Mouse (Mus musculus): ENCODE results near the gene Cdr2l. TPM values are rescaled to one million over a fixed set of nuclear protein-coding genes. Genes with fewer than 3 reads are reported as not detected.

The Cdr2l gene
- 0.15 and 0.64 TPM in 2 replicates for polyA plus RNA-seq (2012; ENCODE audit: insufficient read depth, insufficient read length, missing spikeins)

GRCm38 (mm10) chr11:115381743-115382539, at the start of gene Cdr2l:
Cdr2l (plus strand) TSS chr11:115381916.
- H3K27ac ChIP-seq (ENCODE audit: insufficient read depth, low read depth, low read length): no peak within 1 kb of the TSS
- TF ChIP-seq POLR2A (IDR thresholded peaks at IDR 0.05; ENCODE audit: borderline replicate concordance, low read depth, low read length): no peak
- no peak for TF ChIP-seq CTCF (IDR thresholded peaks at IDR 0.05; ENCODE audit: low read depth, low read length)
- peaks cover 2% of the 10 kb centered on the region; the same call in 1 of the 2 replicates for H3K4me1 ChIP-seq (ENCODE audit: control insufficient read depth, insufficient read depth, low read length)
- H3K4me3 ChIP-seq (ENCODE audit: insufficient read depth, low read length): peak within 1 kb of the TSS; percentile 49

- H3K27ac ChIP-seq (ENCODE audit: insufficient read depth, low read depth, low read length): no peak within 1 kb of the TSS
- H3K4me1 ChIP-seq (ENCODE audit: control insufficient read depth, insufficient read depth, low read length): no peaks in the 10 kb centered on the region
- no peak within 1 kb of the TSS for H3K4me3 ChIP-seq (ENCODE audit: insufficient read depth, low read length)
- TF ChIP-seq POLR2A (IDR thresholded peaks at IDR 0.05; ENCODE audit: borderline replicate concordance, low read depth, low read length) (no peak), CTCF (IDR thresholded peaks at IDR 0.05; ENCODE audit: low read depth, low read length) (no peak)
Observed at GRCm38 (mm10) chr11:115334531-115334930, 47.2 kb upstream of the Cdr2l start, which contains the start of gene Otop3. Otop3 (plus strand) TSS chr11:115334731.

GRCm38 (mm10) chr11:115335223-115335622, 46.5 kb upstream of the Cdr2l start:
- H3K4me1 ChIP-seq (ENCODE audit: control insufficient read depth, insufficient read depth, low read length): no peaks in the 10 kb centered on the region

GRCm38 (mm10) chr11:115336115-115336514, 45.6 kb upstream of the Cdr2l start:
- Histone ChIP-seq H3K4me1 (ENCODE audit: control insufficient read depth, insufficient read depth, low read length) (no peaks in the 10 kb centered on the region), H3K4me3 (ENCODE audit: insufficient read depth, low read length) (no peak overlapping the region), H3K27ac (ENCODE audit: insufficient read depth, low read depth, low read length) (no peak overlapping the region)
- TF ChIP-seq CTCF (IDR thresholded peaks at IDR 0.05; ENCODE audit: low read depth, low read length) (no peak), POLR2A (IDR thresholded peaks at IDR 0.05; ENCODE audit: borderline replicate concordance, low read depth, low read length) (no peak)

More at GRCm38 (mm10) chr11:115335223-115335622, 46.5 kb upstream of the Cdr2l start:
- TF ChIP-seq CTCF (IDR thresholded peaks at IDR 0.05; ENCODE audit: low read depth, low read length) (no peak), POLR2A (IDR thresholded peaks at IDR 0.05; ENCODE audit: borderline replicate concordance, low read depth, low read length) (no peak)
- Histone ChIP-seq H3K4me3 (ENCODE audit: insufficient read depth, low read length) (no peak overlapping the region), H3K27ac (ENCODE audit: insufficient read depth, low read depth, low read length) (no peak overlapping the region)

GRCm38 (mm10) chr11:115337350-115337749, 44.4 kb upstream of the Cdr2l start:
- H3K27ac ChIP-seq (ENCODE audit: insufficient read depth, low read depth, low read length): no peak overlapping the region
- TF ChIP-seq CTCF (IDR thresholded peaks at IDR 0.05; ENCODE audit: low read depth, low read length): no peak
- TF ChIP-seq POLR2A (IDR thresholded peaks at IDR 0.05; ENCODE audit: borderline replicate concordance, low read depth, low read length): no peak
- H3K4me3 ChIP-seq (ENCODE audit: insufficient read depth, low read length): no peak overlapping the region
- H3K4me1 ChIP-seq (ENCODE audit: control insufficient read depth, insufficient read depth, low read length): no peaks in the 10 kb centered on the region

GRCm38 (mm10) chr11:115337826-115338225, 43.9 kb upstream of the Cdr2l start:
- Histone ChIP-seq H3K4me3 (ENCODE audit: insufficient read depth, low read length) (no peak overlapping the region), H3K27ac (ENCODE audit: insufficient read depth, low read depth, low read length) (no peak overlapping the region), H3K4me1 (ENCODE audit: control insufficient read depth, insufficient read depth, low read length) (no peaks in the 10 kb centered on the region)
- TF ChIP-seq CTCF (IDR thresholded peaks at IDR 0.05; ENCODE audit: low read depth, low read length) (no peak), POLR2A (IDR thresholded peaks at IDR 0.05; ENCODE audit: borderline replicate concordance, low read depth, low read length) (no peak)

GRCm38 (mm10) chr11:115341246-115341645, 40.5 kb upstream of the Cdr2l start:
- Histone ChIP-seq H3K27ac (ENCODE audit: insufficient read depth, low read depth, low read length) (no peak overlapping the region), H3K4me3 (ENCODE audit: insufficient read depth, low read length) (no peak overlapping the region), H3K4me1 (ENCODE audit: control insufficient read depth, insufficient read depth, low read length) (no peaks in the 10 kb centered on the region)
- TF ChIP-seq CTCF (IDR thresholded peaks at IDR 0.05; ENCODE audit: low read depth, low read length) (no peak), POLR2A (IDR thresholded peaks at IDR 0.05; ENCODE audit: borderline replicate concordance, low read depth, low read length) (no peak)

- H3K4me1 ChIP-seq (ENCODE audit: control insufficient read depth, insufficient read depth, low read length): no peaks in the 10 kb centered on the region
- TF ChIP-seq POLR2A (IDR thresholded peaks at IDR 0.05; ENCODE audit: borderline replicate concordance, low read depth, low read length): no peak
- no peak overlapping the region for H3K27ac ChIP-seq (ENCODE audit: insufficient read depth, low read depth, low read length)
- no peak overlapping the region for H3K4me3 ChIP-seq (ENCODE audit: insufficient read depth, low read length)
Observed at GRCm38 (mm10) chr11:115341866-115342265, 39.9 kb upstream of the Cdr2l start.

- no peak overlapping the region for H3K4me3 ChIP-seq (ENCODE audit: insufficient read depth, low read length)
- TF ChIP-seq POLR2A (IDR thresholded peaks at IDR 0.05; ENCODE audit: borderline replicate concordance, low read depth, low read length) (no peak), CTCF (IDR thresholded peaks at IDR 0.05; ENCODE audit: low read depth, low read length) (no peak)
- no peaks in the 10 kb centered on the region for H3K4me1 ChIP-seq (ENCODE audit: control insufficient read depth, insufficient read depth, low read length)
- no peak overlapping the region for H3K27ac ChIP-seq (ENCODE audit: insufficient read depth, low read depth, low read length)
Observed at GRCm38 (mm10) chr11:115344967-115345366, 36.7 kb upstream of the Cdr2l start.

GRCm38 (mm10) chr11:115345515-115345914, 36.2 kb upstream of the Cdr2l start:
- TF ChIP-seq CTCF (IDR thresholded peaks at IDR 0.05; ENCODE audit: low read depth, low read length) (no peak), POLR2A (IDR thresholded peaks at IDR 0.05; ENCODE audit: borderline replicate concordance, low read depth, low read length) (no peak)
- no peak overlapping the region for H3K27ac ChIP-seq (ENCODE audit: insufficient read depth, low read depth, low read length)
- no peak overlapping the region for H3K4me3 ChIP-seq (ENCODE audit: insufficient read depth, low read length)
- no peaks in the 10 kb centered on the region for H3K4me1 ChIP-seq (ENCODE audit: control insufficient read depth, insufficient read depth, low read length)
